Mouse (Mus musculus) CH12.LX (cell line): ENCODE results near the gene Pdhx. TPM values are rescaled to one million over a fixed set of nuclear protein-coding genes. Genes with fewer than 3 reads are reported as not detected.

Source experiments
- DNase-seq: peaks from one replicate; pipeline ENCODE4 v3.0.0-alpha.2; 2013; ENCODE audit errors: extremely low read depth
- H3K27ac ChIP-seq: 2 replicates; pipeline ENCODE4 v1.5.1; 2012; ENCODE audit warnings: low read depth, mild to moderate bottlenecking, control low read depth, moderate library complexity; ENCODE audit not compliant: insufficient read depth
- H3K27me3 ChIP-seq: replicated peaks from 2 replicates; pipeline ENCODE3; 2012; ENCODE audit warnings: inconsistent platforms
- H3K36me3 ChIP-seq, 2 experiments: replicated peaks in 1 of 2; 2 replicates each; pipeline versions ENCODE3 to v1.6.1; 2012; ENCODE audit warnings: inconsistent platforms in 1 of 2, low read length in 1 of 2, mild to moderate bottlenecking in 1 of 2, mixed read lengths in 1 of 2, moderate library complexity in 1 of 2; ENCODE audit not compliant: control insufficient read depth in 1 of 2, insufficient read depth in 1 of 2
- H3K4me1 ChIP-seq, 2 experiments: 2 replicates each; pipeline ENCODE4 v1.6.1; 2012; ENCODE audit warnings: inconsistent platforms in 1 of 2, moderate library complexity in 1 of 2; ENCODE audit not compliant: insufficient read depth in 2 of 2, control insufficient read depth in 1 of 2
- H3K4me2 ChIP-seq: 2 replicates; pipeline ENCODE4 v1.6.1; 2012; ENCODE audit warnings: low read depth, mild to moderate bottlenecking, control low read depth; ENCODE audit not compliant: poor library complexity, insufficient read depth, severe bottlenecking
- H3K4me3 ChIP-seq, 3 experiments: fragments of 150-350 bp in 1 of 3; sonication (generic) in 1 of 3; replicated peaks in 1 of 3; 2 replicates each; pipeline versions ENCODE3 to v1.5.1; 2011 to 2012; ENCODE audit warnings: low read depth in 2 of 3, low read length in 2 of 3, mild to moderate bottlenecking in 2 of 3, moderate library complexity in 2 of 3, control low read depth in 1 of 3, improper control_type of control experiment in 1 of 3, inconsistent platforms in 1 of 3, mixed read lengths in 1 of 3; ENCODE audit not compliant: poor library complexity in 1 of 3
- H3K79me2 ChIP-seq: replicated peaks from 2 replicates; pipeline ENCODE4 v1.6.1; 2012; ENCODE audit warnings: mild to moderate bottlenecking, moderate library complexity; ENCODE audit not compliant: control insufficient read depth, poor library complexity, insufficient read depth, severe bottlenecking; ENCODE audit errors: extremely low read depth
- H3K9ac ChIP-seq: 2 replicates; pipeline ENCODE4 v1.6.1; 2012; ENCODE audit warnings: low read depth, mild to moderate bottlenecking, control low read depth, moderate library complexity; ENCODE audit not compliant: insufficient read depth
- H3K9me3 ChIP-seq: replicated peaks from 2 replicates; pipeline ENCODE3; 2012; ENCODE audit warnings: low read length, inconsistent platforms, mixed read lengths
- CHD1 ChIP-seq: IDR thresholded peaks from 2 replicates; pipeline ENCODE4 v1.6.1; 2012; ENCODE audit warnings: low read depth, low read length, improper control_type of control experiment, inconsistent platforms
- CHD2 ChIP-seq: IDR thresholded peaks from 2 replicates; pipeline ENCODE4 v1.6.1; 2011; ENCODE audit warnings: low read length, improper control_type of control experiment
- E2F4 ChIP-seq: IDR thresholded peaks from 2 replicates; pipeline ENCODE4 v1.6.1; 2011; ENCODE audit warnings: low read depth, low read length, improper control_type of control experiment; ENCODE audit not compliant: insufficient replicate concordance
- EP300 ChIP-seq: IDR thresholded peaks from 2 replicates; pipeline ENCODE4 v1.6.1; 2011; ENCODE audit warnings: low read length, improper control_type of control experiment
- ETS1 ChIP-seq: conservative IDR thresholded peaks from 2 replicates; pipeline ENCODE4 v1.6.1; 2012; ENCODE audit warnings: low read depth, mild to moderate bottlenecking, inconsistent platforms, low read length, improper control_type of control experiment, moderate library complexity
- GABPA ChIP-seq: IDR thresholded peaks from 2 replicates; pipeline ENCODE4 v1.6.1; 2012; ENCODE audit warnings: low read depth, low read length, improper control_type of control experiment, inconsistent platforms; ENCODE audit not compliant: insufficient replicate concordance
- IRF4 ChIP-seq: IDR thresholded peaks from 2 replicates; pipeline ENCODE4 v1.6.1; 2014; ENCODE audit warnings: low read depth, mild to moderate bottlenecking, inconsistent platforms, low read length, improper control_type of control experiment
- JUND ChIP-seq: conservative IDR thresholded peaks from 2 replicates; pipeline ENCODE4 v1.6.1; 2011; ENCODE audit warnings: low read depth, low read length, improper control_type of control experiment
- KAT2A ChIP-seq: IDR thresholded peaks from 2 replicates; pipeline ENCODE4 v1.6.1; 2012; ENCODE audit warnings: low read length, improper control_type of control experiment, inconsistent platforms; ENCODE audit not compliant: insufficient replicate concordance
- MEF2A ChIP-seq: IDR thresholded peaks from 2 replicates; pipeline ENCODE4 v1.6.1; 2014; ENCODE audit warnings: low read depth, mild to moderate bottlenecking, inconsistent platforms, low read length, improper control_type of control experiment, borderline replicate concordance
- MXI1 ChIP-seq: IDR thresholded peaks from 2 replicates; pipeline ENCODE4 v1.6.1; 2011; ENCODE audit warnings: mild to moderate bottlenecking, low read depth, low read length, improper control_type of control experiment
- MYC ChIP-seq: IDR thresholded peaks from 2 replicates; pipeline ENCODE4 v1.6.1; 2011; ENCODE audit warnings: low read depth, mild to moderate bottlenecking, improper control_type of control experiment, low read length
- PAX5 ChIP-seq: IDR thresholded peaks from 2 replicates; pipeline ENCODE4 v1.6.1; 2012; ENCODE audit warnings: low read length, inconsistent platforms, mixed read lengths
- RCOR1 ChIP-seq: conservative IDR thresholded peaks from 2 replicates; pipeline ENCODE4 v1.6.1; 2012; ENCODE audit warnings: low read depth, mild to moderate bottlenecking, inconsistent platforms, low read length, improper control_type of control experiment
- SMC3 ChIP-seq: IDR thresholded peaks from 2 replicates; pipeline ENCODE4 v1.6.1; 2011; ENCODE audit warnings: low read depth, low read length, improper control_type of control experiment
- UBTF ChIP-seq: IDR thresholded peaks from 2 replicates; pipeline ENCODE4 v1.6.1; 2012; ENCODE audit warnings: low read depth, mild to moderate bottlenecking, inconsistent platforms, low read length, improper control_type of control experiment, moderate library complexity
- USF2 ChIP-seq: conservative IDR thresholded peaks from 2 replicates; pipeline ENCODE4 v1.6.1; 2011; ENCODE audit warnings: low read depth, low read length, improper control_type of control experiment
- ZMIZ1 ChIP-seq: IDR thresholded peaks from 2 replicates; pipeline ENCODE4 v1.6.1; 2012; ENCODE audit warnings: low read depth, mild to moderate bottlenecking, inconsistent platforms, low read length, improper control_type of control experiment
- ZNF384 ChIP-seq: IDR thresholded peaks from 2 replicates; pipeline ENCODE4 v1.6.1; 2012; ENCODE audit warnings: low read depth, low read length, improper control_type of control experiment, inconsistent platforms
- dilution Hi-C: fragments of 300-500 bp; cut with MboI; formaldehyde crosslinking; loops from 2 replicates; pipeline ENCODE4 v1.14.3; 2020; ENCODE audit warnings: low sequenced_read_pairs; ENCODE audit not compliant: extremely low pct_unique_long_range_greater_than_20kb, extremely low pct_ligation_motif_present
- in situ Hi-C: fragments of 300-500 bp; cut with MboI; formaldehyde crosslinking; loops from 3 replicates; pipeline ENCODE4 v1.14.3; 2019; ENCODE audit warnings: low sequenced_read_pairs, low pct_ligation_motif_present, low pct_unique_long_range_greater_than_20kb, mixed read lengths
- polyA plus RNA-seq: library from polyadenylated mRNA; unstranded; fragments of >175 nt; gene quantifications from 2 replicates; pipeline ENCODE4 v1.2.1, GENCODE M21; 2012; ENCODE audit warnings: low read depth; ENCODE audit not compliant: insufficient read length
- total RNA-seq, 2 experiments: library from RNA; depleted of rRNA; stranded (reverse); fragments of 300-350 nt in 1 of 2; fragments of >200 nt in 1 of 2; gene quantifications; 2 replicates each; pipeline ENCODE4 v1.2.3; 2012 to 2014

The Pdhx gene
- total and polyA plus RNA-seq, 3 experiments: 78.9 to 131 (median 104) TPM

- Histone ChIP-seq H3K4me3 (no peak overlapping the region), H3K9ac (no peak overlapping the region), H3K4me1 (peaks cover 3 to 4% of the 10 kb centered on the region in 2 experiments; a peak in 2 of 4 replicates), H3K27me3 (no peaks in the 10 kb centered on the region), H3K27ac (no peak overlapping the region), H3K79me2 (no peaks in the 10 kb centered on the region), H3K36me3 (no peaks in the 10 kb centered on the region), H3K4me2 (no peak overlapping the region), H3K9me3 (no peaks in the 10 kb centered on the region)
- dilution Hi-C loops: no loop called here
- no peak for DNase-seq
- TF ChIP-seq SMC3 (no peak), MXI1 (no peak), E2F4 (no peak), ETS1 (no peak), PAX5 (no peak), MEF2A (no peak), ZNF384 (no peak), KAT2A (no peak), CHD1 (no peak), MYC (no peak), GABPA (no peak), RCOR1 (no peak), UBTF (no peak), USF2 (no peak), ZMIZ1 (no peak), CHD2 (no peak), IRF4 (no peak), EP300 (no peak), JUND (no peak)
- TF ChIP-seq, all 38 proteins: peak for 0
- in situ Hi-C loops: no loop called here
Measured at GRCm38 (mm10) chr2:103119197-103119854, 46.0 kb upstream of the Pdhx start.
